Mouse (Mus musculus): ENCODE measurements around the gene Krtap3-3. TPM values are rescaled to one million over a fixed set of nuclear protein-coding genes. Genes with fewer than 3 reads are reported as not detected.

Krtap3-3 gene
- polyA plus RNA-seq, 1 experiment, result not detected

- Histone ChIP-seq H3K27ac (ENCODE audit: insufficient read depth, low read depth, low read length) (no peak overlapping the region), H3K4me3 (ENCODE audit: insufficient read depth, low read depth, low read length) (no peak overlapping the region), H3K4me1 (ENCODE audit: control insufficient read depth, insufficient read depth, low read length) (peaks cover 4% of the 10 kb centered on the region; the same call in 1 of the 2 replicates)
- WGBS, result 22% methylated on average over 4 of the region's 4 CpGs
- TF ChIP-seq POLR2A (IDR thresholded peaks at IDR 0.05; ENCODE audit: insufficient read depth, low read depth, low read length) (no peak), CTCF (IDR thresholded peaks at IDR 0.05; ENCODE audit: insufficient read depth, low read depth, low read length) (no peak)
Measured at GRCm38 (mm10) chr11:99573164-99573563, 22.5 kb upstream of the Krtap3-3 start.

DNA sequence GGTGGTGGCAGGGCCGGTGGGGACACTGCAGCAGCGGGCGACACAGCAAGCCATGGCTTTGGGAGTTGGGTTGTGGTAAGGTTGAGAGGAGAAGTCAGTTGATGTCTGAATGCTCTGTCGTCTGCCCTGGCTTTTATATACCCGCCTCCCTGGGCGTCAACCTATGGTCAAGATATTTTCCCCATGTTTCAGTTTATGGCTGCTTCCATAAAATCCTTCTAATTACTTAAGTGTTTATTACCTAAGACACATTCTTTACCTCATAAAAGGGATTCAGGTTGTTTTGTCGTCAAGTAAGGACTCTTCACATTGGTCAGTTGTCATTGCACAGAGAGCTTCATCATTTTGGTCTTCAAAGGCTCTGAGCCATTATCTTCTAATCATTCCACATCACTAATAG lies 15.9 kb upstream of the Krtap3-3 start, which contains the start of gene Krtap3-1:
Gene Krtap3-1, minus strand, starts transcription at position 101 of the 400 bp plus-strand sequence.
- Histone ChIP-seq H3K4me3 (ENCODE audit: insufficient read depth, low read depth, low read length) (no peak within 1 kb of the TSS), H3K4me1 (ENCODE audit: control insufficient read depth, insufficient read depth, low read length) (no peaks in the 10 kb centered on the region), H3K27ac (ENCODE audit: insufficient read depth, low read depth, low read length) (no peak within 1 kb of the TSS)
- 93% methylated on average over 7 of the region's 7 CpGs for WGBS
- TF ChIP-seq CTCF (IDR thresholded peaks at IDR 0.05; ENCODE audit: insufficient read depth, low read depth, low read length) (no peak), POLR2A (IDR thresholded peaks at IDR 0.05; ENCODE audit: insufficient read depth, low read depth, low read length) (no peak)

GRCm38 (mm10) chr11:99562580-99562979 lies 11.9 kb upstream of the Krtap3-3 start:
- TF ChIP-seq CTCF (IDR thresholded peaks at IDR 0.05; ENCODE audit: insufficient read depth, low read depth, low read length) (no peak), POLR2A (IDR thresholded peaks at IDR 0.05; ENCODE audit: insufficient read depth, low read depth, low read length) (no peak)
- 78% methylated on average over 6 of the region's 6 CpGs for WGBS
- Histone ChIP-seq H3K4me1 (ENCODE audit: control insufficient read depth, insufficient read depth, low read length) (no peaks in the 10 kb centered on the region), H3K27ac (ENCODE audit: insufficient read depth, low read depth, low read length) (no peak overlapping the region), H3K4me3 (ENCODE audit: insufficient read depth, low read depth, low read length) (no peak overlapping the region)

GRCm38 (mm10) chr11:99559366-99559765 lies 8.7 kb upstream of the Krtap3-3 start, which contains the start of gene Gm11939:
Gm11939 (minus strand) TSS chr11:99559466.
- Histone ChIP-seq H3K27ac (ENCODE audit: insufficient read depth, low read depth, low read length) (no peak within 1 kb of the TSS), H3K4me1 (ENCODE audit: control insufficient read depth, insufficient read depth, low read length) (no peaks in the 10 kb centered on the region), H3K4me3 (ENCODE audit: insufficient read depth, low read depth, low read length) (no peak within 1 kb of the TSS)
- no peak for TF ChIP-seq CTCF (IDR thresholded peaks at IDR 0.05; ENCODE audit: insufficient read depth, low read depth, low read length)
- WGBS, result 94% methylated on average over 9 of the region's 9 CpGs

DNA sequence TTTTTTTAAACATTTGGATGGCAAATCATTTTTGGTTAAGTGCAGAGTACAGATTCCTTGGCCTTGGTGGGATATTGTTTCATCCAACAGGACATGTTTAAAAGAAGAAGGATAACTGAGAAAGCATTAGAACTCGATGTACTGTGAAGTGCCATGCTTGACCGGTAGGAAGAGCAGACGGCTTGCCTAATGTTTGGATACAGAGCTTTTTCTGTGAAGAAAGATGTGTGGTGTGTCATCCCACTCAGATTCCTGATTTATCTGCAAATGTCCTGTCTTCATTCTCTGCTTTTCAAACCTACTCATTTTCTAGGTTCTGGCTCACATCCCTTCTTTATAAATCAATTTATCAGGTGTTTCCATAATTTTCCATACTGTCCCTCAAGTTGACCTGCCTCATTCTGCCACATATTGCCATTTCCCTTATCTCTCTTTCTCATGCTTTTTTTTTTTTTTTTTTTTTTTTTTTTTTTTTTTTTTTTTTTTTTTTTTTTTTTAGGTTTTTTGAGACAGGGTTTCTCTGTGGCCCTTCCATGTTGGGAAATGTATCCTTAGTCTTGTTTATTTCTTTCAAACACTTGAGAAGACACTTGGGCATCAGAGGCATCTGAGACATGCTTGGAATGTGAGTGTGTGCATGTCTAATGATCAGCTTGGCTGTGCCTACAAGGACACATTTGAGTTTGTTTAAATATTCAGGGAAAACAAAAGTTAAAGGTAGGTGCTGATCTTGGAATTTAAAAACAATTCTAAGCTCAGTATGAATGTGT lies 7.5 kb upstream of the Krtap3-3 start:
- TF ChIP-seq POLR2A (IDR thresholded peaks at IDR 0.05; ENCODE audit: insufficient read depth, low read depth, low read length) (no peak), CTCF (IDR thresholded peaks at IDR 0.05; ENCODE audit: insufficient read depth, low read depth, low read length) (no peak)
- no peak overlapping the region for H3K27ac ChIP-seq (ENCODE audit: insufficient read depth, low read depth, low read length)
- 93% methylated on average over 3 of the region's 3 CpGs for WGBS
- no peaks in the 10 kb centered on the region for H3K4me1 ChIP-seq (ENCODE audit: control insufficient read depth, insufficient read depth, low read length)
- H3K4me3 ChIP-seq (ENCODE audit: insufficient read depth, low read depth, low read length), result no peak overlapping the region

- TF ChIP-seq POLR2A (IDR thresholded peaks at IDR 0.05; ENCODE audit: insufficient read depth, low read depth, low read length), result no peak
- no peak for TF ChIP-seq CTCF (IDR thresholded peaks at IDR 0.05; ENCODE audit: insufficient read depth, low read depth, low read length)
- Histone ChIP-seq H3K27ac (ENCODE audit: insufficient read depth, low read depth, low read length) (no peak within 1 kb of the TSS), H3K4me3 (ENCODE audit: insufficient read depth, low read depth, low read length) (no peak within 1 kb of the TSS), H3K4me1 (ENCODE audit: control insufficient read depth, insufficient read depth, low read length) (no peaks in the 10 kb centered on the region)
- 80% methylated on average over 2 of the region's 2 CpGs for WGBS
Measured at GRCm38 (mm10) chr11:99556753-99557152, 6.1 kb upstream of the Krtap3-3 start, which contains the start of gene Krtap3-2. Krtap3-2 (minus strand) TSS chr11:99556853.

- 88% methylated on average over 2 of the region's 2 CpGs for WGBS
- TF ChIP-seq POLR2A (IDR thresholded peaks at IDR 0.05; ENCODE audit: insufficient read depth, low read depth, low read length), result no peak
- no peak for TF ChIP-seq CTCF (IDR thresholded peaks at IDR 0.05; ENCODE audit: insufficient read depth, low read depth, low read length)
- Histone ChIP-seq H3K27ac (ENCODE audit: insufficient read depth, low read depth, low read length) (no peak overlapping the region), H3K4me3 (ENCODE audit: insufficient read depth, low read depth, low read length) (no peak overlapping the region), H3K4me1 (ENCODE audit: control insufficient read depth, insufficient read depth, low read length) (no peaks in the 10 kb centered on the region)
Measured at GRCm38 (mm10) chr11:99556195-99556594, 5.5 kb upstream of the Krtap3-3 start.

GRCm38 (mm10) chr11:99547892-99548291 lies 2.8 kb downstream of the Krtap3-3 start:
- H3K4me3 ChIP-seq (ENCODE audit: insufficient read depth, low read depth, low read length), result no peak overlapping the region
- TF ChIP-seq POLR2A (IDR thresholded peaks at IDR 0.05; ENCODE audit: insufficient read depth, low read depth, low read length) (no peak), CTCF (IDR thresholded peaks at IDR 0.05; ENCODE audit: insufficient read depth, low read depth, low read length) (no peak)
- H3K4me1 ChIP-seq (ENCODE audit: control insufficient read depth, insufficient read depth, low read length), result no peaks in the 10 kb centered on the region
- no peak overlapping the region for H3K27ac ChIP-seq (ENCODE audit: insufficient read depth, low read depth, low read length)

DNA sequence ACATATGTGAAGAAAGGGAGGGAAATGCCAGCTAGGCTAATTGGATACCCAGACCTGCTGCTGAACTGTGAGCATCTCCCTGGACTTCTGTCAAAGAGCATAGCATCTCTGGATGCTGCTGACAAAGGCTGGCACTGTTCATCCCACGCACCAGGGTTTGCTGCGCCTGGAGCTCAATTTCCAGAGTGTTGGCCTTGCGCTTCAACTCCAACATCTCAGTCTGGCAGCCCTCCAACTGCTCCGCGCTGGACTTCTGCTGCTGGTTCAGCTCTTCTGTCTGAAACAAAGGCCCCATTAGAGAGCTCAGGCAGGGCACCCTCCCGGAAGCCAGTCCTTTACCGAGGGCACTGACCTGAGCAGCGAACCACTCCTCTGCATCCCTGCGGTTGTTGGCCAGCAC lies 10.9 kb downstream of the Krtap3-3 start:
- H3K4me1 ChIP-seq (ENCODE audit: control insufficient read depth, insufficient read depth, low read length), result peaks cover 5% of the 10 kb centered on the region
- H3K27ac ChIP-seq (ENCODE audit: insufficient read depth, low read depth, low read length), result no peak overlapping the region
- 26% methylated on average over 9 of the region's 9 CpGs for WGBS
- no peak overlapping the region for H3K4me3 ChIP-seq (ENCODE audit: insufficient read depth, low read depth, low read length)
- no peak for TF ChIP-seq POLR2A (IDR thresholded peaks at IDR 0.05; ENCODE audit: insufficient read depth, low read depth, low read length)
- TF ChIP-seq CTCF (IDR thresholded peaks at IDR 0.05; ENCODE audit: insufficient read depth, low read depth, low read length), result no peak

Data from olfactory bulb, adult 2 months (tissue).